Mouse (Mus musculus): ENCODE data around the gene Psmd14.

GRCm38 (mm10) chr2:61732802-61733486 is 21.4 kb downstream of the Psmd14 start:
- TF ChIP-seq POLR2A (IDR thresholded peaks at IDR 0.05; ENCODE audit: low read depth, low read length) (no peak), CTCF (IDR thresholded peaks at IDR 0.05; ENCODE audit: extremely low read depth, insufficient read length, insufficient replicate concordance, low read depth, low read length) (no peak)
